Mouse (Mus musculus): ENCODE data around the gene Sema3b. TPM values are rescaled to one million over a fixed set of nuclear protein-coding genes. Genes with fewer than 3 reads are reported as not detected.

Gene Sema3b
- total and polyA plus RNA-seq, 2 experiments: 0.37 to 0.83 TPM

- H3K4me3 ChIP-seq (ENCODE audit: insufficient read depth, low read depth, low read length): no peak overlapping the region
- H3K36me3 ChIP-seq (ENCODE audit: control insufficient read depth, insufficient read depth, low read length): no peaks in the 10 kb centered on the region; the same call in 1 of the 2 replicates
- WGBS: 88% methylated on average over 4 of the region's 4 CpGs
- H3K79me2 ChIP-seq (ENCODE audit: control insufficient read depth, insufficient read depth, low read length): no peaks in the 10 kb centered on the region
- H3K27me3 ChIP-seq (ENCODE audit: control insufficient read depth, insufficient read depth, low read length): no peaks in the 10 kb centered on the region
- H3K4me1 ChIP-seq (ENCODE audit: control insufficient read depth, insufficient read depth, low read length): peaks cover 17% of the 10 kb centered on the region
- no peak for DNase-seq (ENCODE audit: extremely low read depth, low read depth, low spot score)
- no peak overlapping the region for H3K27ac ChIP-seq (replicated peaks; ENCODE audit: insufficient read depth, low read depth, low read length)
- no peak for TF ChIP-seq CTCF (IDR thresholded peaks at IDR 0.05; ENCODE audit: low read depth, low read length)
- TF ChIP-seq POLR2A (IDR thresholded peaks at IDR 0.05; ENCODE audit: extremely low read depth, insufficient read depth, low read length): no peak
- H3K9ac ChIP-seq (ENCODE audit: low read depth, low read length): no peak overlapping the region
Measured at GRCm38 (mm10) chr9:107615035-107615434, 6.0 kb upstream of the Sema3b start.

- H3K79me2 ChIP-seq (ENCODE audit: control insufficient read depth, insufficient read depth, low read length): no peaks in the 10 kb centered on the region
- no peak for DNase-seq (ENCODE audit: extremely low read depth, low read depth, low spot score)
- TF ChIP-seq CTCF (IDR thresholded peaks at IDR 0.05; ENCODE audit: low read depth, low read length): no peak
- no peak for TF ChIP-seq POLR2A (IDR thresholded peaks at IDR 0.05; ENCODE audit: extremely low read depth, insufficient read depth, low read length)
- 12% methylated on average over 12 of the region's 12 CpGs for WGBS
- H3K27me3 ChIP-seq (ENCODE audit: control insufficient read depth, insufficient read depth, low read length): no peaks in the 10 kb centered on the region
- peaks cover 2% of the 10 kb centered on the region; the same call in 1 of the 2 replicates for H3K4me1 ChIP-seq (ENCODE audit: control insufficient read depth, insufficient read depth, low read length)
- no peak overlapping the region for H3K4me3 ChIP-seq (ENCODE audit: insufficient read depth, low read depth, low read length)
- H3K9ac ChIP-seq (ENCODE audit: low read depth, low read length): peak overlapping the region; percentile 19
- H3K36me3 ChIP-seq (ENCODE audit: control insufficient read depth, insufficient read depth, low read length): no peaks in the 10 kb centered on the region; the same call in 1 of the 2 replicates
- peak overlapping the region; percentile 41 for H3K27ac ChIP-seq (replicated peaks; ENCODE audit: insufficient read depth, low read depth, low read length)
Measured at GRCm38 (mm10) chr9:107612945-107613569, 4.0 kb upstream of the Sema3b start.

DNA sequence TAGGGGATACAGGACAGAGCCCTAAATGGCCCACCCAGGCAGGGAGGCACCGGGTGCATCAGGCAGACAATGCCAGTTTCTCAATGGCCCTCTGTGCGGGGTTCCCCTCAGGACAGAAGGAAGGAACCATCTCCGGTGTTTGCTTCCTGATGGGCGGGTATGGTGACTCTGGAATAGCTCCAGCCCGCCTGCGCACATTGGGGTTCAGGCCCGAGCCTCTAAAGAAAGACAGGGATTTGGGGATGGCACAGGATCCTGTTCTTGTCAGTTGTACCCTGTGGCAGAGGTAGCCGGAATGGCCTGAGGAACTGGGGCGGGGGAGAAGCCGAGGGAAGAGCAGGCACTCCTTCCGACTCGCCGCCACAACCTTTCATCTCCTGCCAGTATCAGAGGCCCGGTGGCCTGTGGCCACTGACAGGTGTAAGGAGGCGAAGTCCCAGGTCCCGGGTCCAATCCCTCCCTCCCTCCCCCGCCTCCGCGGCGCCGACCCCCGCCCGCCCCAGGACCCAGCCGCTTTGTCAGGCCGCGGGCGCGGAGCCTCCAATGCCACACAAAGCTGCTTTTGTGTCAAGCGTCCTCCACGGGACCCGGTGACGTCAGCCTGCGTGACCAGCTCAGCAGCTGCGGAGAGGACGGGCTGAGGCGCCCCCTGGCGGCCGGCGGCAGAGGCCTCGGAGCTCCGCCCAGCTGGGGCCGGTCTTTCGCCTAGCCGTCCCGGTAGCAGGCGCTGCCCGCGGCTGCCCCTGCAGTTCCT is 3.3 kb upstream of the Sema3b start:
- peak; percentile 65; the same call in 1 of the 2 replicates for TF ChIP-seq POLR2A (IDR thresholded peaks at IDR 0.05; ENCODE audit: extremely low read depth, insufficient read depth, low read length)
- peak; percentile 89 for TF ChIP-seq CTCF (IDR thresholded peaks at IDR 0.05; ENCODE audit: low read depth, low read length)
- H3K4me3 ChIP-seq (ENCODE audit: insufficient read depth, low read depth, low read length): peak overlapping the region; percentile 46
- peak overlapping the region; percentile 81 for H3K27ac ChIP-seq (replicated peaks; ENCODE audit: insufficient read depth, low read depth, low read length)
- DNase-seq (ENCODE audit: extremely low read depth, low read depth, low spot score): peak; percentile 81
- H3K9ac ChIP-seq (ENCODE audit: low read depth, low read length): peak overlapping the region; percentile 73
- no peaks in the 10 kb centered on the region for H3K27me3 ChIP-seq (ENCODE audit: control insufficient read depth, insufficient read depth, low read length)
- H3K79me2 ChIP-seq (ENCODE audit: control insufficient read depth, insufficient read depth, low read length): no peaks in the 10 kb centered on the region
- H3K4me1 ChIP-seq (ENCODE audit: control insufficient read depth, insufficient read depth, low read length): peaks cover 2% of the 10 kb centered on the region; the same call in 1 of the 2 replicates
- no peaks in the 10 kb centered on the region; the same call in 1 of the 2 replicates for H3K36me3 ChIP-seq (ENCODE audit: control insufficient read depth, insufficient read depth, low read length)
- WGBS: under 1% methylated on average over 41 of the region's 48 CpGs

DNA sequence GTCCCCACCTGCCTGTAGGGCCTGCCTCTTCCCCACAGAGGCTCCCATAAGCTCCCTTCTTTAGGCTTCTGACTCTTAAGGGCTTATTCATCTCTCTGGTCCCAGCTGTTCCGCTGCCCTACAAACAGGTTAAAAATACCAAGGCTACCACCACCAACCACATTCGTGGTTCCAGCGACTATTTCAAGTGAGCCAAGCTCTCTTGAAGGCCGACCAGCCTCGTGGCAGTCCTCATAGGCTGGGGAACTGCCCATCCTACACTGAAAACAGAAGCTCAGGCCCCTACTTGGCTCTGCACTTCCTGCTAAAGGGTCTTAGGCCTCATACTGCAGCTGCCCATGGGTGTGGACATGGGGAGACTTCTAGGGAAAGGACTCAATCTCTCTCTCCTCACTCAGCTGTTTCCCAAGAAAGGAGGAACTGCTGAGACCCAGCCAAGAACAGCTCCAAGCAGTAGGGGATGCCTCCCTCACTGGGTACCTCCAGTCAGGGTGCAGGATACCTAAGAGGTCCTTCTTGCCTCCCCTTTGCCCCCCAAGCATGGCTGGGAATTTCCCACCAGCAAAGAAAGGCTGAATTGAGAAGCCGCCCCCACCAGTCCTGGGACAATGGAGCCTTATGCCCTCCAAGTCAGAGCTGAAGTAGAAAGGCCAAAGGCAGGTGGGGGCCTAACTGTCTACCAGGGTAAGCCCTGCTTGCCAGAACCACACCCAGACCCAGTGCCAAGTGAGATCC is 2.6 kb upstream of the Sema3b start:
- TF ChIP-seq POLR2A (IDR thresholded peaks at IDR 0.05; ENCODE audit: extremely low read depth, insufficient read depth, low read length) (no peak), CTCF (IDR thresholded peaks at IDR 0.05; ENCODE audit: low read depth, low read length) (no peak)
- DNase-seq (ENCODE audit: extremely low read depth, low read depth, low spot score): no peak
- Histone ChIP-seq H3K27ac (replicated peaks; ENCODE audit: insufficient read depth, low read depth, low read length) (peak overlapping the region; percentile 81), H3K9ac (ENCODE audit: low read depth, low read length) (peak overlapping the region; percentile 73; the same call in 1 of the 2 replicates), H3K4me3 (ENCODE audit: insufficient read depth, low read depth, low read length) (no peak overlapping the region; the same call in 1 of the 2 replicates), H3K27me3 (ENCODE audit: control insufficient read depth, insufficient read depth, low read length) (no peaks in the 10 kb centered on the region), H3K4me1 (ENCODE audit: control insufficient read depth, insufficient read depth, low read length) (peaks cover 2% of the 10 kb centered on the region; the same call in 1 of the 2 replicates), H3K36me3 (ENCODE audit: control insufficient read depth, insufficient read depth, low read length) (no peaks in the 10 kb centered on the region; the same call in 1 of the 2 replicates), H3K79me2 (ENCODE audit: control insufficient read depth, insufficient read depth, low read length) (no peaks in the 10 kb centered on the region)
- 87% methylated on average over 6 of the region's 6 CpGs for WGBS

DNA sequence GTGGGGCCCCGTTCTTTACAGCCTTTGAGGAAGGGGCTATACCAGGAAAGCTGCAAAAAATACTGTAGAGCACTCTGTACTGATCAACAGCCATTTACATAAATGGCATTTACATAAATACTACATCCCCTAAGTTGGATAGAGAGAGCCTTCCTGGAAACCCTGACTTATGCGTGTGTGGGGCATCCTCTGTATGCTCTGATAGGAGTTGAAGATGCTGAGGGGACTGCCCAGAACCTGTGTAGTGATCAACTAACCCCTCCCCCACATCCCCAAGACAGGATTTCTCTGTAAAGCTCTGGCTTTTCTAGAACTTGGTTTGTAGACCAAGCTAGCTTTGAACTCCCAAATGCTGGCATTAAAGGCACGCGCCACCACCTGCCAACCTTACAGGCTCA is 403 bp upstream of the Sema3b start:
- TF ChIP-seq POLR2A (IDR thresholded peaks at IDR 0.05; ENCODE audit: extremely low read depth, insufficient read depth, low read length) (no peak), CTCF (IDR thresholded peaks at IDR 0.05; ENCODE audit: low read depth, low read length) (no peak)
- Histone ChIP-seq H3K9ac (ENCODE audit: low read depth, low read length) (no peak overlapping the region), H3K4me3 (ENCODE audit: insufficient read depth, low read depth, low read length) (no peak overlapping the region), H3K27me3 (ENCODE audit: control insufficient read depth, insufficient read depth, low read length) (no peaks in the 10 kb centered on the region), H3K79me2 (ENCODE audit: control insufficient read depth, insufficient read depth, low read length) (no peaks in the 10 kb centered on the region), H3K27ac (replicated peaks; ENCODE audit: insufficient read depth, low read depth, low read length) (no peak overlapping the region), H3K4me1 (ENCODE audit: control insufficient read depth, insufficient read depth, low read length) (peaks cover 2% of the 10 kb centered on the region; the same call in 1 of the 2 replicates), H3K36me3 (ENCODE audit: control insufficient read depth, insufficient read depth, low read length) (no peaks in the 10 kb centered on the region)
- no peak for DNase-seq (ENCODE audit: extremely low read depth, low read depth, low spot score)
- WGBS: 81% methylated on average over 4 of the region's 4 CpGs

Data from liver, adult 2 months (tissue).